ENCODE assay signal across 8 mouse cellular contexts in genomic region chr17:55969966-55970891, GRCm38 (mm10). TPM values are rescaled to one million over a fixed set of nuclear protein-coding genes. Genes with fewer than 3 reads are reported as not detected.
A peak's percentile ranks its signal among the peaks of the same experiment; 100 is the strongest.
DNase-seq lines count a peak whose midpoint lies in the region; ATAC-seq and TF ChIP-seq lines count a peak whose summit lies in the region.

Shd (plus strand) TSS chr17:55970467.

- H3K9me3 ChIP-seq in lung, embryonic 14.5 days (ENCODE audit: low read depth, low read length) = no peaks in the 10 kb centered on the region
- H3K9me3 ChIP-seq in heart, embryonic 16.5 days (replicated peaks; ENCODE audit: control insufficient read depth, low read length) = no peaks in the 10 kb centered on the region
- no peaks in the 10 kb centered on the region for H3K9me3 ChIP-seq in midbrain, embryonic 14.5 days (ENCODE audit: control insufficient read depth, low read length)

- ATAC-seq in lung, embryonic 14.5 days (ENCODE audit: insufficient read depth) = peak; percentile 68
- peak; percentile 39 for ATAC-seq in common myeloid progenitor, adult 5-6 weeks (replicated peaks; ENCODE audit: low read depth, poor library complexity, severe bottlenecking)
- no peak for ATAC-seq in heart, embryonic 16.5 days (replicated peaks; ENCODE audit: extremely low read depth, insufficient read depth, low FRiP score)
- peak; percentile 76 for ATAC-seq in midbrain, embryonic 14.5 days (ENCODE audit: low FRiP score, low TSS enrichment)

- intact Hi-C loops in left cerebral cortex, postnatal 10 days (cut with DNase I) = no loop called here

- no peak within 1 kb of the TSS for H3K27ac ChIP-seq in lung, embryonic 14.5 days (ENCODE audit: low read depth)
- no peak within 1 kb of the TSS for H3K27ac ChIP-seq in heart, embryonic 16.5 days (ENCODE audit: low read length)
- peak within 1 kb of the TSS; percentile 93 for H3K27ac ChIP-seq in midbrain, embryonic 14.5 days (replicated peaks; ENCODE audit: low read depth, low read length)
- no peak within 1 kb of the TSS for H3K27ac ChIP-seq in thymus, adult 2 months (ENCODE audit: control insufficient read depth, insufficient read depth, low read length)

- peak within 1 kb of the TSS; percentile 65 for H3K9ac ChIP-seq in lung, embryonic 14.5 days
- H3K9ac ChIP-seq in heart, embryonic 16.5 days (ENCODE audit: low read length) = peak within 1 kb of the TSS; percentile 76
- H3K9ac ChIP-seq in midbrain, embryonic 14.5 days (replicated peaks; ENCODE audit: low read length) = peak within 1 kb of the TSS; percentile 88

- 0 out of 2 replicates have a peak, but pooled peaks cover 3% of the 10 kb centered on the region for H3K4me1 ChIP-seq in lung, embryonic 14.5 days (ENCODE audit: insufficient read depth)
- peaks cover 15% of the 10 kb centered on the region for H3K4me1 ChIP-seq in heart, embryonic 16.5 days (ENCODE audit: control insufficient read depth, insufficient read depth, low read length)
- peaks cover 34% of the 10 kb centered on the region for H3K4me1 ChIP-seq in midbrain, embryonic 14.5 days (ENCODE audit: control insufficient read depth, insufficient read depth, low read length)
- no peaks in the 10 kb centered on the region for H3K4me1 ChIP-seq in thymus, adult 2 months (replicated peaks; ENCODE audit: control insufficient read depth, insufficient read depth, low read length)

- TF ChIP-seq POLR2A in thymus, adult 2 months (IDR thresholded peaks at IDR 0.05; ENCODE audit: control insufficient read depth, extremely low read depth, insufficient read depth, low read length, poor library complexity) = no peak

- WGBS in lung, embryonic 14.5 days = 8% methylated on average over 55 of the region's 55 CpGs
- WGBS in heart, embryonic 16.5 days = 9% methylated on average over 55 of the region's 55 CpGs
- WGBS in midbrain, embryonic 14.5 days = 6% methylated on average over 55 of the region's 55 CpGs
- whole genome bisulfite sequencing in thymus, adult 2 months = 14% methylated on average over 55 of the region's 55 CpGs

- 0 out of 2 replicates have a peak, but pooled peaks have one; percentile 18 for TF ChIP-seq CTCF in lung, embryonic 14.5 days (IDR thresholded peaks at IDR 0.05; ENCODE audit: low read depth)
- no peak for TF ChIP-seq CTCF in thymus, adult 2 months (IDR thresholded peaks at IDR 0.05; ENCODE audit: borderline replicate concordance, control insufficient read depth, extremely low read depth, insufficient read depth, low read length, poor library complexity)

- peaks cover 16% of the 10 kb centered on the region; the same call in 1 of the 2 replicates for H3K27me3 ChIP-seq in lung, embryonic 14.5 days (ENCODE audit: insufficient read depth, low read length)
- peaks cover 19% of the 10 kb centered on the region for H3K27me3 ChIP-seq in heart, embryonic 16.5 days (ENCODE audit: control insufficient read depth, insufficient read depth, low read length)
- no peaks in the 10 kb centered on the region for H3K27me3 ChIP-seq in midbrain, embryonic 14.5 days (ENCODE audit: control insufficient read depth, insufficient read depth, low read length)
- H3K27me3 ChIP-seq in thymus, adult 2 months (ENCODE audit: control insufficient read depth, insufficient read depth, low read length) = peaks cover 7% of the 10 kb centered on the region; the same call in 1 of the 2 replicates

- DNase-seq in lung, embryonic 14.5 days = peak; percentile 59
- DNase-seq in lung, adult 18-20 months = no peak
- peak in 1 of 2 experiments; percentile 77 for DNase-seq in left cerebral cortex, postnatal 10 days (ENCODE audit: extremely low spot score in 1 of 2, low spot score in 2 of 2)
- DNase-seq in midbrain, embryonic 14.5 days = peak; percentile 83
- DNase-seq in ovary, postnatal 10 days (ENCODE audit: low spot score) = no peak
- no peak for DNase-seq in thymus, adult 2 months

- H3K4me2 ChIP-seq in lung, embryonic 14.5 days = peak within 1 kb of the TSS; percentile 90
- peak within 1 kb of the TSS; percentile 97 for H3K4me2 ChIP-seq in heart, embryonic 16.5 days (ENCODE audit: low read depth, low read length)
- H3K4me2 ChIP-seq in midbrain, embryonic 14.5 days (ENCODE audit: low read length) = peak within 1 kb of the TSS; percentile 85

- H3K36me3 ChIP-seq in lung, embryonic 14.5 days (ENCODE audit: insufficient read depth) = peaks cover 25% of the 10 kb centered on the region; the same call in 1 of the 2 replicates
- H3K36me3 ChIP-seq in heart, embryonic 16.5 days (ENCODE audit: control insufficient read depth, insufficient read depth) = peaks cover 12% of the 10 kb centered on the region
- peaks cover 30% of the 10 kb centered on the region for H3K36me3 ChIP-seq in midbrain, embryonic 14.5 days (ENCODE audit: control insufficient read depth, insufficient read depth, low read length)
- H3K36me3 ChIP-seq in thymus, adult 2 months (ENCODE audit: control insufficient read depth, insufficient read depth, low read length) = peaks cover 7% of the 10 kb centered on the region

- H3K4me3 ChIP-seq in lung, embryonic 14.5 days (ENCODE audit: low read depth, low read length) = peak within 1 kb of the TSS; percentile 48
- peak within 1 kb of the TSS; percentile 61 for H3K4me3 ChIP-seq in heart, embryonic 16.5 days (ENCODE audit: low read length)
- peak within 1 kb of the TSS; percentile 67 for H3K4me3 ChIP-seq in midbrain, embryonic 14.5 days (replicated peaks; ENCODE audit: low read depth, low read length)
- H3K4me3 ChIP-seq in thymus, adult 2 months (ENCODE audit: control insufficient read depth, insufficient read depth, low read length) = no peak within 1 kb of the TSS

RNA-seq across cellular contexts. Expression of gene Shd, which starts in this region (rescaled TPM):
- polyA plus RNA-seq in lung, embryonic 14.5 days (2014; fragmentation: Nextera tagmentation; extraction: Ambion mirVana) = 11.4 and 12.0 TPM in 2 replicates
- not detected in 2 replicates for total RNA-seq in common myeloid progenitor, adult 5-6 weeks (2017)
- 6.6 and 6.9 TPM in 2 replicates for polyA plus RNA-seq in heart, embryonic 16.5 days (2015; fragmentation: Nextera tagmentation; extraction: Ambion mirVana)
- 10 to 100 TPM; 50.3 to 57.4 TPM for total RNA-seq in left cerebral cortex, postnatal 10 days (2021)
- 178 and 209 TPM in 2 replicates for polyA plus RNA-seq in midbrain, embryonic 14.5 days (2014; fragmentation: Nextera tagmentation; extraction: Ambion mirVana)
- 0.59 and 1.9 TPM in 2 replicates for polyA plus RNA-seq in thymus, adult 2 months (2012; rRNA removed)

Comparison
In these comparisons a context has a peak if more than half of its experiments do, and no peak if none do; other contexts are left out.
1. RNA of gene Shd (total RNA-seq): 50.3 to 57.4 TPM in left cerebral cortex, postnatal 10 days; not detected in common myeloid progenitor, adult 5-6 weeks; every median in the first group is over 10 times any median in the second.
2. RNA of gene Shd (polyA plus RNA-seq): 178 to 209 TPM in midbrain, embryonic 14.5 days; 11.4 to 12.0 TPM in lung, embryonic 14.5 days, 6.6 to 6.9 TPM in heart, embryonic 16.5 days and 0.59 to 1.9 TPM in thymus, adult 2 months; every median in the first group is over 10 times any median in the second.
3. DNase-seq: peak in lung, embryonic 14.5 days (single experiment) and midbrain, embryonic 14.5 days (single experiment); none in lung, adult 18-20 months (0 of 2), ovary, postnatal 10 days (single experiment) and thymus, adult 2 months (single experiment).
4. Peak in ATAC-seq in common myeloid progenitor, adult 5-6 weeks; RNA of the gene not detected or under 1 TPM.
5. Peak in every context shown above with its lines, with median percentiles within 50 percentile points of each other: H3K4me2 ChIP-seq and H3K9ac ChIP-seq.